Mouse (Mus musculus) kidney, adult 2 months (tissue): Measurements from ENCODE around the gene Rae1.

Source experiments
- CTCF ChIP-seq: fragments of 200-500 bp; conservative IDR thresholded peaks from 2 replicates; pipeline ENCODE4 v1.5.1; 2011; ENCODE audit warnings: low read depth, mild to moderate bottlenecking, control low read depth, low read length, moderate library complexity, mixed read lengths; ENCODE audit not compliant: insufficient read depth, insufficient read length
- POLR2A ChIP-seq: fragments of 200-500 bp; IDR thresholded peaks from one replicate; pipeline ENCODE4 v1.6.1; 2011; ENCODE audit warnings: low read depth, low read length, control low read depth

DNA sequence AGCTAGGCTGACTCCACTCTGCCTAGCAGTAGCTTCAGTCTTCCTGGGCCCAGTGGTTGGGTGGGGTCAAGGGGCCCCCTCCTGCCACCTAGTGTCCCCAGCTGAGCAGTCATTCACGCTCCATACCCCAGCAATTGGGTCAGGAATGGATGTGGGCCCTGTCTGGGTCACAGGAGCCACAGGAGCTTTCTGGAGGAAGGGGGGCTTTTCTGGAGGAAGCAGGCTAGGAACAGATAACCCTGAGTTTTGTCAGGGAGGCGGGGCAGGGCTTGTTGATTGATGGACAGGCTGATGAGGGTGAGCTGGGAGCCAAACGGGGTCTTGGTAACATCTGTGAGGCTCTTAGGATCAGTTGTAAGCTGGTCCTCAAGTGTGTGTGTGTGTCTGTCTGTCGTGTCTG is 36.7 kb downstream of the Rae1 start:
- TF ChIP-seq CTCF (no peak), POLR2A (no peak)
